Mouse (Mus musculus) heart, adult 11 months (tissue): Measurements from ENCODE around the gene Zfp791.
"Not testable (repeated sequence)": the region's sequence is repeated elsewhere in the genome, so short reads cannot be mapped to it uniquely, and the experiment has no call there.

ENCODE experiments used
- DNase-seq: peaks from one replicate; pipeline ENCODE4 v3.0.0; 2022

Gene Zfp791

GRCm38 (mm10) chr8:85122995-85123394 lies at the start of gene Zfp791:
Gene Zfp791, minus strand, starts transcription at chr8:85123095.
- DNase-seq, result peak; percentile 42

- DNase-seq, result no peak
These were observed 48.4 kb upstream of the Zfp791 start for GRCm38 (mm10) chr8:85171291-85171690.

- DNase-seq, result no peak
These were observed 28.7 kb upstream of the Zfp791 start, which contains the start of gene Cks1brt for GRCm38 (mm10) chr8:85151624-85152023. Gene Cks1brt, plus strand, starts transcription at chr8:85151924.

- peak; percentile 94 for DNase-seq
These were observed 19.6 kb upstream of the Zfp791 start for GRCm38 (mm10) chr8:85142516-85142915.

GRCm38 (mm10) chr8:85135690-85136089 lies 12.8 kb upstream of the Zfp791 start:
- DNase-seq, result not testable (repeated sequence)

GRCm38 (mm10) chr8:85132335-85132734 lies 9.4 kb upstream of the Zfp791 start:
- no peak for DNase-seq

GRCm38 (mm10) chr8:85123691-85124090 lies 796 bp upstream of the Zfp791 start:
- DNase-seq, result peak; percentile 60

GRCm38 (mm10) chr8:85120251-85120650 lies 2.6 kb downstream of the Zfp791 start:
- peak; percentile 65 for DNase-seq

- peak; percentile 97 for DNase-seq
These were observed 3.6 kb downstream of the Zfp791 start for GRCm38 (mm10) chr8:85119052-85119981.

GRCm38 (mm10) chr8:85116984-85117383 lies 5.9 kb downstream of the Zfp791 start:
- DNase-seq, result no peak

- peak; percentile 40 for DNase-seq
These were observed 7.4 kb downstream of the Zfp791 start for GRCm38 (mm10) chr8:85115501-85115900.

- peak; percentile 75 for DNase-seq
These were observed 9.7 kb downstream of the Zfp791 start for GRCm38 (mm10) chr8:85113241-85113640.

GRCm38 (mm10) chr8:85100076-85100665 lies 22.7 kb downstream of the Zfp791 start:
- DNase-seq, result peak; percentile 71

GRCm38 (mm10) chr8:85096850-85097249 lies 26.0 kb downstream of the Zfp791 start:
- DNase-seq, result peak; percentile 82

- DNase-seq, result peak; percentile 87
These were observed 26.7 kb downstream of the Zfp791 start for GRCm38 (mm10) chr8:85096196-85096595.

GRCm38 (mm10) chr8:85095566-85095965 lies 27.3 kb downstream of the Zfp791 start:
- peak; percentile 88 for DNase-seq

- no peak for DNase-seq
These were observed 27.8 kb downstream of the Zfp791 start for GRCm38 (mm10) chr8:85095051-85095450.

- DNase-seq, result peak; percentile 85
These were observed 31.3 kb downstream of the Zfp791 start for GRCm38 (mm10) chr8:85091526-85092090.

GRCm38 (mm10) chr8:85090856-85091255 lies 32.0 kb downstream of the Zfp791 start:
- peak; percentile 58 for DNase-seq

GRCm38 (mm10) chr8:85088771-85089170 lies 34.1 kb downstream of the Zfp791 start:
- no peak for DNase-seq

GRCm38 (mm10) chr8:85086238-85086637 lies 36.7 kb downstream of the Zfp791 start:
- DNase-seq, result no peak

GRCm38 (mm10) chr8:85084633-85085032 lies 38.3 kb downstream of the Zfp791 start:
- peak; percentile 91 for DNase-seq

GRCm38 (mm10) chr8:85083108-85083813 lies 39.6 kb downstream of the Zfp791 start, which contains the start of gene Man2b1:
Gene Man2b1, plus strand, starts transcription at chr8:85083270.
- peak; percentile 100 for DNase-seq
